Mouse (Mus musculus): ENCODE measurements at regions not wholly inside any gene's neighbourhood (a gene's known extent, or its start where the extent isn't known, plus 50 kb on each side); places are given as distances from the start of the nearest gene placed in this dataset.
A peak's percentile ranks its signal among the peaks of the same experiment; 100 is the strongest.

GRCm38 (mm10) chr10:101269371-101269770 is 411.9 kb upstream of the Mgat4c start:
- Histone ChIP-seq H3K4me2 (no peak overlapping the region), H3K27ac (no peak overlapping the region), H3K36me3 (no peaks in the 10 kb centered on the region), H3K27me3 (no peaks in the 10 kb centered on the region), H3K4me3 (no peak overlapping the region), H3K9ac (no peak overlapping the region), H3K4me1 (replicated peaks) (no peaks in the 10 kb centered on the region), H3K9me3 (no peaks in the 10 kb centered on the region)
- ATAC-seq (ENCODE audit: low FRiP score), result no peak

- no peak for ATAC-seq (ENCODE audit: low FRiP score)
- no peak overlapping the region for H3K4me2 ChIP-seq
- no peak overlapping the region for H3K9ac ChIP-seq
- no peak overlapping the region for H3K27ac ChIP-seq
- H3K4me1 ChIP-seq (replicated peaks), result no peaks in the 10 kb centered on the region
- H3K4me3 ChIP-seq, result no peak overlapping the region
- no peaks in the 10 kb centered on the region for H3K9me3 ChIP-seq
- no peaks in the 10 kb centered on the region for H3K36me3 ChIP-seq
- WGBS, result 81% methylated on average over 3 of the region's 3 CpGs
- H3K27me3 ChIP-seq, result no peaks in the 10 kb centered on the region
These were observed 409.6 kb upstream of the Mgat4c start for GRCm38 (mm10) chr10:101271459-101272299.

- H3K4me2 ChIP-seq, result no peak overlapping the region
- no peaks in the 10 kb centered on the region for H3K27me3 ChIP-seq
- H3K36me3 ChIP-seq, result no peaks in the 10 kb centered on the region
- 95% methylated on average over 2 of the region's 2 CpGs for WGBS
- no peaks in the 10 kb centered on the region for H3K9me3 ChIP-seq
- no peaks in the 10 kb centered on the region for H3K4me1 ChIP-seq (replicated peaks)
- no peak overlapping the region for H3K9ac ChIP-seq
- H3K4me3 ChIP-seq, result no peak overlapping the region
- ATAC-seq (ENCODE audit: low FRiP score), result no peak
- no peak overlapping the region for H3K27ac ChIP-seq
These were observed 393.2 kb upstream of the Mgat4c start for GRCm38 (mm10) chr10:101288082-101288481.

- no peak for ATAC-seq (ENCODE audit: low FRiP score)
- H3K27me3 ChIP-seq, result no peaks in the 10 kb centered on the region
- no peak overlapping the region for H3K27ac ChIP-seq
- H3K4me3 ChIP-seq, result no peak overlapping the region
- 53% methylated on average over 2 of the region's 2 CpGs for WGBS
- H3K36me3 ChIP-seq, result no peaks in the 10 kb centered on the region
- no peak overlapping the region for H3K4me2 ChIP-seq
- H3K9ac ChIP-seq, result no peak overlapping the region
- no peaks in the 10 kb centered on the region for H3K4me1 ChIP-seq (replicated peaks)
- no peaks in the 10 kb centered on the region for H3K9me3 ChIP-seq
These were observed 379.0 kb upstream of the Mgat4c start for GRCm38 (mm10) chr10:101302138-101302780.

GRCm38 (mm10) chr10:101304075-101304474 is 377.2 kb upstream of the Mgat4c start:
- H3K9me3 ChIP-seq, result no peaks in the 10 kb centered on the region
- ATAC-seq (ENCODE audit: low FRiP score), result no peak
- H3K36me3 ChIP-seq, result no peaks in the 10 kb centered on the region
- H3K4me2 ChIP-seq, result no peak overlapping the region
- no peak overlapping the region for H3K27ac ChIP-seq
- no peaks in the 10 kb centered on the region for H3K4me1 ChIP-seq (replicated peaks)
- H3K4me3 ChIP-seq, result no peak overlapping the region
- no peaks in the 10 kb centered on the region for H3K27me3 ChIP-seq
- no peak overlapping the region for H3K9ac ChIP-seq

GRCm38 (mm10) chr10:101316659-101317338 is 364.5 kb upstream of the Mgat4c start:
- no peak overlapping the region for H3K4me2 ChIP-seq
- peak; percentile 68 for ATAC-seq (ENCODE audit: low FRiP score)
- 60% methylated on average over 3 of the region's 3 CpGs for WGBS
- H3K4me1 ChIP-seq (replicated peaks), result no peaks in the 10 kb centered on the region
- no peak overlapping the region for H3K4me3 ChIP-seq
- H3K27me3 ChIP-seq, result no peaks in the 10 kb centered on the region
- H3K9ac ChIP-seq, result no peak overlapping the region
- H3K9me3 ChIP-seq, result no peaks in the 10 kb centered on the region
- no peak overlapping the region for H3K27ac ChIP-seq
- H3K36me3 ChIP-seq, result no peaks in the 10 kb centered on the region

GRCm38 (mm10) chr10:101321080-101321717 is 360.1 kb upstream of the Mgat4c start:
- H3K27ac ChIP-seq, result peak overlapping the region; percentile 35; the same call in 1 of the 2 replicates
- no peaks in the 10 kb centered on the region for H3K4me1 ChIP-seq (replicated peaks)
- peak; percentile 52 for ATAC-seq (ENCODE audit: low FRiP score)
- H3K27me3 ChIP-seq, result no peaks in the 10 kb centered on the region
- H3K4me2 ChIP-seq, result no peak overlapping the region
- H3K9me3 ChIP-seq, result no peaks in the 10 kb centered on the region
- no peaks in the 10 kb centered on the region for H3K36me3 ChIP-seq
- H3K9ac ChIP-seq, result no peak overlapping the region
- WGBS, result 67% methylated on average over 4 of the region's 4 CpGs
- H3K4me3 ChIP-seq, result no peak overlapping the region

- Histone ChIP-seq H3K4me2 (no peak overlapping the region), H3K27me3 (no peaks in the 10 kb centered on the region), H3K27ac (no peak overlapping the region), H3K9me3 (no peaks in the 10 kb centered on the region), H3K4me3 (no peak overlapping the region), H3K36me3 (no peaks in the 10 kb centered on the region), H3K9ac (no peak overlapping the region), H3K4me1 (replicated peaks) (no peaks in the 10 kb centered on the region)
- no peak for ATAC-seq (ENCODE audit: low FRiP score)
- 89% methylated on average over 1 of the region's 1 CpGs for WGBS
These were observed 356.8 kb upstream of the Mgat4c start for GRCm38 (mm10) chr10:101324537-101324936.

- no peak overlapping the region for H3K9ac ChIP-seq
- no peak for ATAC-seq (ENCODE audit: low FRiP score)
- no peaks in the 10 kb centered on the region for H3K9me3 ChIP-seq
- H3K4me3 ChIP-seq, result no peak overlapping the region
- H3K4me1 ChIP-seq (replicated peaks), result no peaks in the 10 kb centered on the region
- no peak overlapping the region for H3K27ac ChIP-seq
- H3K27me3 ChIP-seq, result no peaks in the 10 kb centered on the region
- WGBS, result 93% methylated on average over 1 of the region's 1 CpGs
- H3K4me2 ChIP-seq, result no peak overlapping the region
- H3K36me3 ChIP-seq, result no peaks in the 10 kb centered on the region
These were observed 352.7 kb upstream of the Mgat4c start for GRCm38 (mm10) chr10:101328545-101328944.

- H3K27ac ChIP-seq, result no peak overlapping the region
- no peak overlapping the region for H3K4me3 ChIP-seq
- 84% methylated on average over 3 of the region's 3 CpGs for WGBS
- H3K9ac ChIP-seq, result no peak overlapping the region
- H3K9me3 ChIP-seq, result no peaks in the 10 kb centered on the region
- H3K36me3 ChIP-seq, result no peaks in the 10 kb centered on the region
- no peak overlapping the region for H3K4me2 ChIP-seq
- no peak for ATAC-seq (ENCODE audit: low FRiP score)
- no peaks in the 10 kb centered on the region for H3K27me3 ChIP-seq
- no peaks in the 10 kb centered on the region for H3K4me1 ChIP-seq (replicated peaks)
These were observed 351.2 kb upstream of the Mgat4c start for GRCm38 (mm10) chr10:101330109-101330508.

- no peaks in the 10 kb centered on the region for H3K4me1 ChIP-seq (replicated peaks)
- ATAC-seq (ENCODE audit: low FRiP score), result no peak
- 93% methylated on average over 1 of the region's 3 CpGs for WGBS
- no peak overlapping the region for H3K4me2 ChIP-seq
- H3K4me3 ChIP-seq, result no peak overlapping the region
- no peak overlapping the region for H3K9ac ChIP-seq
- H3K27me3 ChIP-seq, result no peaks in the 10 kb centered on the region
- no peaks in the 10 kb centered on the region for H3K36me3 ChIP-seq
- no peak overlapping the region for H3K27ac ChIP-seq
- no peaks in the 10 kb centered on the region for H3K9me3 ChIP-seq
These were observed 346.2 kb upstream of the Mgat4c start for GRCm38 (mm10) chr10:101335136-101335535.

- no peak overlapping the region for H3K4me2 ChIP-seq
- no peak overlapping the region for H3K4me3 ChIP-seq
- H3K27me3 ChIP-seq, result no peaks in the 10 kb centered on the region
- no peaks in the 10 kb centered on the region for H3K4me1 ChIP-seq (replicated peaks)
- no peaks in the 10 kb centered on the region for H3K36me3 ChIP-seq
- WGBS, result 85% methylated on average over 3 of the region's 3 CpGs
- H3K9me3 ChIP-seq, result no peaks in the 10 kb centered on the region
- no peak overlapping the region for H3K27ac ChIP-seq
- no peak for ATAC-seq (ENCODE audit: low FRiP score)
- no peak overlapping the region for H3K9ac ChIP-seq
These were observed 341.7 kb upstream of the Mgat4c start for GRCm38 (mm10) chr10:101339565-101339964.
